Mouse (Mus musculus) ES-E14 (cell line): ENCODE measurements at regions not wholly inside any gene's neighbourhood (a gene's known extent, or its start where the extent isn't known, plus 50 kb on each side); places are given as distances from the start of the nearest gene placed in this dataset.

Experiments
- CHD2 ChIP-seq: IDR thresholded peaks from 2 replicates; pipeline ENCODE4 v1.6.1; 2014; ENCODE audit warnings: mild to moderate bottlenecking, low read depth, low read length, inconsistent platforms
- HCFC1 ChIP-seq: IDR thresholded peaks from 2 replicates; pipeline ENCODE4 v1.6.1; 2012; ENCODE audit warnings: low read length, inconsistent platforms, borderline replicate concordance; ENCODE audit not compliant: insufficient read depth

GRCm38 (mm10) chr16:24204064-24204730, 189.1 kb upstream of the Lpp start:
- TF ChIP-seq HCFC1 = no peak
- no peak for TF ChIP-seq CHD2
